Mouse (Mus musculus): ENCODE data around the gene Smok3c. TPM values are rescaled to one million over a fixed set of nuclear protein-coding genes. Genes with fewer than 3 reads are reported as not detected.

Smok3c gene
- total and polyA plus RNA-seq, 3 experiments = not detected

- peaks cover 14% of the 10 kb centered on the region for H3K36me3 ChIP-seq (ENCODE audit: control insufficient read depth, insufficient read depth, low read length)
- H3K4me3 ChIP-seq = no peak overlapping the region
- H3K27ac ChIP-seq = no peak overlapping the region
- DNase-seq = no peak
- H3K27me3 ChIP-seq (ENCODE audit: control insufficient read depth, insufficient read depth, low read length) = no peaks in the 10 kb centered on the region
- TF ChIP-seq POLR2A (IDR thresholded peaks at IDR 0.05; ENCODE audit: insufficient read depth, low read depth, low read length) (no peak), CTCF (IDR thresholded peaks at IDR 0.05) (no peak), EP300 (IDR thresholded peaks at IDR 0.05; ENCODE audit: insufficient read depth, low read depth, low read length) (no peak)
- H3K4me1 ChIP-seq (ENCODE audit: control insufficient read depth, insufficient read depth, low read length) = peaks cover 5% of the 10 kb centered on the region
- 84% methylated on average over 6 of the region's 6 CpGs for WGBS
- intact Hi-C loops (cut with DNase I) = no loop called here
- H3K9ac ChIP-seq (ENCODE audit: low read depth, low read length) = no peak overlapping the region
- peaks cover 4% of the 10 kb centered on the region for H3K79me2 ChIP-seq (replicated peaks; ENCODE audit: control insufficient read depth, insufficient read depth, low read length)
Observed at GRCm38 (mm10) chr5:138089108-138089551, 36.1 kb downstream of the Smok3c start.

DNA sequence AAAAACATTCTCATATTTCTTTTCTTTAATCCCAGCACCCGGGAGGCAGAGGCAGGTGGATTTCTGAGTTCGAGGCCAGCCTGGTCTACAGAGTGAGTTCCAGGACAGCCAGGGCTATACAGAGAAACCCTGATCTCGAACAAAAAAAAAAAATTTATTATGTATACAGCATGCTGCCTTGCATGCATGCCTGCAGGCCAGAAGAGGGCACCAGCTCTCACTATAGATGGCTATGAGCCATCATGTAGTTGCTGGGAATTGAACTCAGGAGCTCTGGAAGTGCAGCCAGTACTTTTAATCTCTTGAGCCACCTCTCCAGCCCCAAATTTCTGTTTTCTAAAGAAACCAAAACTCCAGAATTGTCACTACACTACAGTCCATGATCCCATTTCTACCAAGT is 37.3 kb downstream of the Smok3c start:
- H3K4me3 ChIP-seq = no peak overlapping the region
- H3K36me3 ChIP-seq (ENCODE audit: control insufficient read depth, insufficient read depth, low read length) = peaks cover 14% of the 10 kb centered on the region
- peaks cover 4% of the 10 kb centered on the region for H3K4me1 ChIP-seq (ENCODE audit: control insufficient read depth, insufficient read depth, low read length)
- TF ChIP-seq POLR2A (IDR thresholded peaks at IDR 0.05; ENCODE audit: insufficient read depth, low read depth, low read length) (no peak), CTCF (IDR thresholded peaks at IDR 0.05) (peak; percentile 63)
- intact Hi-C loops (cut with DNase I) = no loop called here
- H3K9ac ChIP-seq (ENCODE audit: low read depth, low read length) = no peak overlapping the region
- 63% methylated on average over 3 of the region's 3 CpGs for WGBS
- no peak overlapping the region for H3K27ac ChIP-seq
- no peak for DNase-seq
- peaks cover 7% of the 10 kb centered on the region for H3K79me2 ChIP-seq (replicated peaks; ENCODE audit: control insufficient read depth, insufficient read depth, low read length)
- no peaks in the 10 kb centered on the region for H3K27me3 ChIP-seq (ENCODE audit: control insufficient read depth, insufficient read depth, low read length)

DNA sequence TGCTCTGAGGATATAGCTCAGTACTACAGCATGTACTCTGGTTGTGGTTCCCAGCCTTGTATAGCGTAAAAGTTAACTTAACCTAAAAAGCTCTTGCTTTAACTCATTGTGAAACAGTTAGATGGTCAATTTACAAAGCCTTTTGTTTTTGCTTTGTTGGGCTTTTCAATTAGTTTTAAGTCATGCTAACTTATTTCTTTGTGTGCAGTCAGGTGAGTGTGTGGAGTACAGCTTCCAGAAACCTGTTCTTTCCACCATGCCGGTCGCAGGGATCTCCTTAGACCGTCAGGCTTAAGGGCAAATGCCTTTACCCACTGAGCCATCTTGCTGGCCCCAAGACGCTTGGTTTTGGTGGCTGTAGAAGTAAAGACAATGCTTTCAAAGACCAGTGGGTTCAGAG is 37.7 kb downstream of the Smok3c start:
- peaks cover 7% of the 10 kb centered on the region for H3K79me2 ChIP-seq (replicated peaks; ENCODE audit: control insufficient read depth, insufficient read depth, low read length)
- no peak overlapping the region for H3K4me3 ChIP-seq
- TF ChIP-seq POLR2A (IDR thresholded peaks at IDR 0.05; ENCODE audit: insufficient read depth, low read depth, low read length) (no peak), CTCF (IDR thresholded peaks at IDR 0.05) (no peak), EP300 (IDR thresholded peaks at IDR 0.05; ENCODE audit: insufficient read depth, low read depth, low read length) (no peak)
- 94% methylated on average over 5 of the region's 5 CpGs for WGBS
- intact Hi-C loops (cut with DNase I) = no loop called here
- H3K27ac ChIP-seq = no peak overlapping the region
- H3K27me3 ChIP-seq (ENCODE audit: control insufficient read depth, insufficient read depth, low read length) = no peaks in the 10 kb centered on the region
- no peak for DNase-seq
- no peak overlapping the region for H3K9ac ChIP-seq (ENCODE audit: low read depth, low read length)
- peaks cover 14% of the 10 kb centered on the region for H3K36me3 ChIP-seq (ENCODE audit: control insufficient read depth, insufficient read depth, low read length)
- peaks cover 2% of the 10 kb centered on the region for H3K4me1 ChIP-seq (ENCODE audit: control insufficient read depth, insufficient read depth, low read length)

DNA sequence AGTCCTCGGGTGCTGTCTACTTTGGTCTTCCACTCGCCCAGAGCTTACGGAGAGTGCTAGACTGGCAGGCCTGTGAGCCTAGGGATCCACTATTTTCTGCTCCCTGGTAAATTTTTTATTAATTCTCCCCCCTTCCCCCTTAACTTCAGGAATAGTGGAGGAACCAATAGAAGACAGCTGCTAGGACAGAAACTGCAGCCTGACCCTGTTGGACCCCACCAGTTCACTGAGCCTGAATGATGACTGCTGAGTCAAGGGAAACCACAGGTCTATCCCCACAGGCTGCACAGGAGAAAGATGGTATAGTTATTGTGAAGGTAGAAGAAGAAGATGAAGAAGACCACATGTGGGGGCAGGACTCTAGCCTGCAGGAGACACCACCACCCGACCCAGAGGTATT is 39.8 kb downstream of the Smok3c start:
- TF ChIP-seq CTCF (IDR thresholded peaks at IDR 0.05) (no peak), POLR2A (IDR thresholded peaks at IDR 0.05; ENCODE audit: insufficient read depth, low read depth, low read length) (no peak), EP300 (IDR thresholded peaks at IDR 0.05; ENCODE audit: insufficient read depth, low read depth, low read length) (no peak)
- peaks cover 2% of the 10 kb centered on the region; the same call in 1 of the 2 replicates for H3K36me3 ChIP-seq (ENCODE audit: control insufficient read depth, insufficient read depth, low read length)
- intact Hi-C loops (cut with DNase I) = no loop called here
- H3K79me2 ChIP-seq (replicated peaks; ENCODE audit: control insufficient read depth, insufficient read depth, low read length) = peaks cover 6% of the 10 kb centered on the region
- H3K9ac ChIP-seq (ENCODE audit: low read depth, low read length) = no peak overlapping the region
- DNase-seq = no peak
- WGBS = 86% methylated on average over 4 of the region's 4 CpGs
- H3K4me3 ChIP-seq = no peak overlapping the region
- H3K4me1 ChIP-seq (ENCODE audit: control insufficient read depth, insufficient read depth, low read length) = peaks cover 1% of the 10 kb centered on the region; the same call in 1 of the 2 replicates
- no peaks in the 10 kb centered on the region for H3K27me3 ChIP-seq (ENCODE audit: control insufficient read depth, insufficient read depth, low read length)
- H3K27ac ChIP-seq = no peak overlapping the region

DNA sequence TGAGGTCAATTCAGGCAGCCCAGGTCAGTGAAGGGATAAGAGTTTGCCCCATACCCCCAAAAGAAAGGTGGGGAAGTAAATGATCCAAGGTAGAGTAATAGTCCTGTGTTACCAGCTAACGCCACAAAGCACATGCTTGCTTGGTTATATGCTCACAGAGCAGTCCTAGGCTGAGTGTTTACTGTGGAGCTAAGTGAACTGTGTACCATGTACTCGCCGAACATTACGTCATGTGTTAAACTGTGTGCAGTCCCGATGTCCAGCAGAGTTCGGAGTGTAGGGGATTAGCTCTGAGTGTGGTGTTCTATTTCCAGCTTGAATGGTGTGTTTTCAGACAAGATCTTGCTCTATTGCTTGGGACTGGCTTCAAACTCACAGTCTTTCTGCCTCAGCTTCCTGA is 41.5 kb downstream of the Smok3c start:
- Histone ChIP-seq H3K27ac (no peak overlapping the region), H3K4me3 (no peak overlapping the region), H3K27me3 (ENCODE audit: control insufficient read depth, insufficient read depth, low read length) (no peaks in the 10 kb centered on the region), H3K36me3 (ENCODE audit: control insufficient read depth, insufficient read depth, low read length) (no peaks in the 10 kb centered on the region), H3K79me2 (replicated peaks; ENCODE audit: control insufficient read depth, insufficient read depth, low read length) (peaks cover 3% of the 10 kb centered on the region), H3K9ac (ENCODE audit: low read depth, low read length) (no peak overlapping the region), H3K4me1 (ENCODE audit: control insufficient read depth, insufficient read depth, low read length) (no peaks in the 10 kb centered on the region)
- 94% methylated on average over 6 of the region's 6 CpGs for WGBS
- intact Hi-C loops (cut with DNase I) = no loop called here
- no peak for DNase-seq
- no peak for TF ChIP-seq CTCF (IDR thresholded peaks at IDR 0.05)

- WGBS = 82% methylated on average over 2 of the region's 2 CpGs
- H3K9ac ChIP-seq (ENCODE audit: low read depth, low read length) = no peak overlapping the region
- H3K4me3 ChIP-seq = no peak overlapping the region
- H3K36me3 ChIP-seq (ENCODE audit: control insufficient read depth, insufficient read depth, low read length) = peaks cover 6% of the 10 kb centered on the region
- H3K27me3 ChIP-seq (ENCODE audit: control insufficient read depth, insufficient read depth, low read length) = no peaks in the 10 kb centered on the region
- H3K4me1 ChIP-seq (ENCODE audit: control insufficient read depth, insufficient read depth, low read length) = no peaks in the 10 kb centered on the region
- H3K79me2 ChIP-seq (replicated peaks; ENCODE audit: control insufficient read depth, insufficient read depth, low read length) = no peaks in the 10 kb centered on the region
- intact Hi-C loops (cut with DNase I) = no loop called here
- no peak for DNase-seq
- H3K27ac ChIP-seq = no peak overlapping the region
- no peak for TF ChIP-seq POLR2A (IDR thresholded peaks at IDR 0.05; ENCODE audit: insufficient read depth, low read depth, low read length)
- no peak for TF ChIP-seq EP300 (IDR thresholded peaks at IDR 0.05; ENCODE audit: insufficient read depth, low read depth, low read length)
- TF ChIP-seq CTCF (IDR thresholded peaks at IDR 0.05) = no peak
Observed at GRCm38 (mm10) chr5:138104976-138105375, 52.0 kb downstream of the Smok3c start.
